Mouse (Mus musculus): ENCODE measurements at regions not wholly inside any gene's neighbourhood (a gene's known extent, or its start where the extent isn't known, plus 50 kb on each side); places are given as distances from the start of the nearest gene placed in this dataset.

DNA sequence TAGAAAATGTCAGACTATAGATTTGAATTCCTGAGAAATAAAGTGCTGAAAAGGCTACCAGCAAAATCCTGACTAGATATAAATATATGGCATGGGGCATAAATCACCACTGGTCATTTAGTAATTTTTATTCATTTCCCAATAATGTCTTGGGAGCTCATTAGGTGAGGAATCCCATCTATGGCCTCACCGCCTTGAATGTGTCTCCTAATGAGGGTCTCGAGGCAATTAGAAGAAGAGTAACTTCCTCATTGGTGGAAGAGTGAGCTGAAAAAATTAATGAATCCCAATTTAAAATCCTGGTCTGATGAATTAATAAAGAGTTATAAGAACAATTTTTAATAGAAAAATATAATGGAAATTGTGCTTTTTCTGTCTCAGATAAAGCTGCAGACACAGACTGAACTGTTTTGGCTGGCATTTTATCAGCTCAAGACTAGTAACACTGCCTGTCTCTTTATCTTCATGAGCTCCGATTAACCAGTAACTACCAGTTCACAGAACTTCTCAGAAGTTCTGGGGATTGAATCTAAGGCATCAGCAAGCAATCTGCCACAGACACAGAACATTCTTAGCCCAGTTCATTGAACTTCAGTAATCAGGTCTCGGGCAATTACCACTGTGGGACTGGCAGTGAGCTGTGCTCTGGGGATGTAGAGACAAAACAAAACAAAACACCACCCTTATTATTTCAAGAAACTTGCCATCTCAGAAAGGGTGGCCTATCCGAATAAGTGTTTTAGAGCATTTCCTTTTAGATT lies 170.7 kb downstream of the Plpp3 start:
- no peak for DNase-seq (ENCODE audit: low spot score in 2 of 2)

DNA sequence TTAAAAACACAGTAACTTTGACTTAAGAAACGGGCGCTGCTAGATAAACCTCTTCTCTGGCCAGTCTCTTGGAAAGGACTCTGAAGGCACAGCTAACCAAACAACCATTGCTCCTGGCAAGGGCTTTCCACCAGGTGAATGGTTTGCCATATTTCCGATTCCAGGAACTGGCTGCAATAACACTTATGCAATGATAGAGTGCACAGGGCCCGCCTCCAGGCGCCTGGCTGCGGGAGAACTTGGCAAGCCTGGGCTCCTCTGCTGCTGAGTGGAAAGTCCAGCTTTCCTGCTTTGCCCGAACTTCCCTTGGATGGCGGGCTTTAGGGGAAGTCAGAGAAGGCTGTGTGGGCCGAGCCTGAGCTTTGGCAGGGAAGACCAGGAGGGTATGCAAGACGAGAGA lies 171.6 kb downstream of the Plpp3 start:
- DNase-seq (ENCODE audit: low spot score in 2 of 2): peak; percentile 92

DNA sequence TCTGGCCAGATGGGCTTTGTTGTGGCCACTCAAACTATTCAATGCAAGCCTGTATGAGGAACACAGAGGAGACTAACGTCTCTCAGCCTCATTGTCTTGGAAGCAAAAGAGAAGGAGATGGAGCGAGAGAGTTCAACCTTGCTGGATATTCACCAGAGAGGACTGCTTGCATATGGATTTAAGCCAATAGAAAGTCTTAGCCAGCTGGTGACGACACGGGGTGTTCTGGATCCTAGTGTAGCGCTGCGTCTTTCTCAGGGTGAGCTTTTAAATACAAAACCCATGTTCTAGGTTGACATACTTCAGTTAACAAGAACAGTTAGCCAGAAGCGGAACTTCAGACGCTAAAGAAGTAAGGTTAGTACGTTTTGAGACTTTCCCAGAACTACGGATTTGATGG lies 174.9 kb downstream of the Plpp3 start:
- no peak for DNase-seq (ENCODE audit: low spot score in 2 of 2)

DNA sequence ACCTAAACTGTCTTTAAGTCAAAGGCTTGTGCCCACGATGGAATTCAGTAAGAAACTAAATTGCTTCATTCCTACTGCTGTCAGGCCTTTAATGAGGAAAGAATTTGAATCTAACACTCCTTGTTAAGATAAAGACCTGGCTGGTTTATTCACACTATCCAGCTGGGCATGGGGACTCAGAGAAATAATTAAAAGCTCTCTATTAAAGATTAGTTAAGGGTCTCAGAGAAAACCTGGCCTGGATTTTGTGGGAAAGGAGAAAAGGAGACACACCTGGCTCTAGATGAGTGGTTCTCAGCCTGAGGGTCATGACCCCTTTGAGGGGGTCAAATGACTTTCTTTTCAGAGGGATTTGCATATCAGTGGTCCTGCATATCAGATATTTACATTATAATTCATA lies 178.7 kb downstream of the Plpp3 start:
- DNase-seq (ENCODE audit: low spot score in 2 of 2): no peak

DNA sequence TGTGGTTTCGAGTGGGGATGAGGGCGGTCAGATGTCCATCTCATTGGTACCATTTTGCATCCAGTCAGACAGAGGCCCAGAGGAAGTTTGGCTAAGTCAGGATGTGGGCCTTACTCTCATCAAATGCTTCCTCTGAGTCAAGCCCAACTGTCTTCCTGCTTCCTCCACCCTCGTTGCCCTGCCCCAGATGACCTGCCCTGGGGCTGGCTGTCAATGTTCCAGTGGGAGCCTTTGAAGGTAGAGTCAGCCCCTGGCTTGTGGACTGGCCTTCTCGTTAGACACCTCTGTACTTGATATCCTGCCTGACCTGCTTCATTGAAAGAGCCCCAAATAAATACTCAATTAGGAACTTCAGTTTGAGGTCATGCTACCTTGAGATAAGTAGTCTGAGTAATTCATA lies 179.4 kb downstream of the Plpp3 start:
- DNase-seq (ENCODE audit: low spot score in 2 of 2): no peak

DNA sequence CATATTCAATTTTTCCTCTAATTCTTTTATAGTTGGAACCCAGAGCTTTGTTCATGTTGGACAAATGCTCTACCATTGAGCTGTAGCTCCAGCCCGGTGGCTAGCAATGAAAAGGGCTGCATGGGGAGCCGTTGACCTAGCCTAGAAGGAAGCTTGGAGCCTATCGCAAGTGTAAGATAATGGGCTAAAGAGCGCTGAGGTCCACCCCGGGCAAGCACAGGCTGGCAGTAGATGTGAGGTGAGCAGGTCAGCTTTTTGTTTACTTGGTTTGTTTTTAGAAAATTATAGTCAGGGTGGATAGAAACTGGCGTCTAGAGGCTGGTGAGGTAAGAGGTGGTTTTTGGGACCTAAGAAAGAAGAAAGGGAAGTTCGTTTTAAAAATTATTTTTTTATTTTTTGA lies 181.0 kb downstream of the Plpp3 start:
- no peak for DNase-seq (ENCODE audit: low spot score in 2 of 2)

DNA sequence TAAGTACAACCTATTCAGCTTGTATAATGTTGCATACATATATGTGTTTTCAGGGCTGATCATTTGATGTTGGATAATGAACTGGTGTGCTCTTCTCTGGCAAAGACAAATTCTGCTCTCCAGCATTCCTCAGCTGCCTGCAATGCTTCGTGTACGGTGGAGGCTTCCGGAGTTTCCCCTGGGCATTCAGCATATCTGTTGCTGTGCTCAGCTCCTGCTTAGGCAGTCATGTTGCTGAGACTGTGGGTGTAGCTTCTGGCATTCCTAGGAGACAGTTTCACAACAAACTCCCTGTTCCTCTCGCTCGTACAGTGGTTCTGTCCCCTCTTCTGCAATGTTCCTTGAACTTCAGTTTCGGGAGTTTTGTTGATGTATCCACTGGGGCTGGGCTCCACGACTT lies 181.7 kb downstream of the Plpp3 start:
- DNase-seq (ENCODE audit: low spot score in 2 of 2): peak; percentile 47

DNA sequence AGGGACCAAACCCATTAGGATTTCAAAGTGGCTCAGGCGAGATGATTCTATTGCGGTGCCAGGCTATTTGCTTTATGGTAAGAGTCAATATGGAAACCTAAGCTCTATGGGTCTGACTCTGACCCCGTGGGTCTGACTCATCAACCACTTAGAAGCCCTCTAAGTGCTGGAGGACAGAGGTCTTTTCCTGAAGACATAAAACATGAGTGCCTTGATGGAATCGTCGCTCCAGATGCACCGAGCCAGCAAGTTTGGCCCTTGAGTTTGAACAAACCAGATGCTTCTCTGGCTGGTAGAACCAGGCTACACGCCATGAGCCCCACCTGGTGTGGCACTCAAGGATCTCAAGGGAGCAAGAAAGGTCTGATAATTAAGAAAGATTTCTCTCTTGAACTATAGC lies 184.1 kb downstream of the Plpp3 start:
- DNase-seq (ENCODE audit: low spot score in 2 of 2): no peak

DNA sequence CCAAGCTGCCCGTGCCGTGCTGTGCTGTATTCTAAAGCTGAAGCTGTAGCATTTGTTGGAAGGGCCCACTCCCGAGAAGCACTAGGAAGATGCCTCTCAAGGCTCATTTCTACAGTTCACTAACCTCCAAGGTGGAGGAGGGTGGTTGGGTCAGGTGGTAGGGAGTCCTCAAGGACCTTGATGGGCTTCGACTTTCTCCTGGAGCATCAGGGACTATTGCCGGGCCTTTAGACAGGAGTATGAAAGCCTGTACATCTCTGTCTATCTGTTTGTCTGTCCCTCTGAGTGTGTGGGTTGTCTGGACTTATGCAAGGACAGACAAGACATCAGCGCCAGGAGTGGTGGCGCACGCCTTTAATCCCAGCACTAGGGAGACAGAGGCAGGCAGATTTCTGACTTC lies 189.7 kb downstream of the Plpp3 start:
- no peak for DNase-seq (ENCODE audit: low spot score in 2 of 2)

DNA sequence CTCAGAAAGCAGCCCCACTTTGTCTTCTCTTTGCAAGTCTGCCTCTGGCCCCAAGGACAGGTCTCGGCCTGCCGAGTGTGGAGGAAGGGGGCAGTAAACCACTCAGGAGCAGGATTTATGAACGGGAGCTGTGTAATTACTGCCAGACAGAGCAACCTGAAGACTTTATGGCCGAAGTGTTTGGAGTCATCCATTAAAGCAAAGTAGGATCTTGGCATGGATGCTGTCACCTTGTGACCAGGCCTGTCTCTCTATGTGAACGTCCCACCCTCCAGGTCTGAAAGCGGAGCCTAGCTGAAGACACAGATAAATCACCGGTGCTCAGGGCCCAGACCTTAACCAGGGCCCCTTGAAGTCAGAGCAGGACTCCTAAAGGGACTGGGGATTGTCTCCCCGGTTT lies 190.8 kb downstream of the Plpp3 start:
- no peak for DNase-seq (ENCODE audit: low spot score in 2 of 2)

DNA sequence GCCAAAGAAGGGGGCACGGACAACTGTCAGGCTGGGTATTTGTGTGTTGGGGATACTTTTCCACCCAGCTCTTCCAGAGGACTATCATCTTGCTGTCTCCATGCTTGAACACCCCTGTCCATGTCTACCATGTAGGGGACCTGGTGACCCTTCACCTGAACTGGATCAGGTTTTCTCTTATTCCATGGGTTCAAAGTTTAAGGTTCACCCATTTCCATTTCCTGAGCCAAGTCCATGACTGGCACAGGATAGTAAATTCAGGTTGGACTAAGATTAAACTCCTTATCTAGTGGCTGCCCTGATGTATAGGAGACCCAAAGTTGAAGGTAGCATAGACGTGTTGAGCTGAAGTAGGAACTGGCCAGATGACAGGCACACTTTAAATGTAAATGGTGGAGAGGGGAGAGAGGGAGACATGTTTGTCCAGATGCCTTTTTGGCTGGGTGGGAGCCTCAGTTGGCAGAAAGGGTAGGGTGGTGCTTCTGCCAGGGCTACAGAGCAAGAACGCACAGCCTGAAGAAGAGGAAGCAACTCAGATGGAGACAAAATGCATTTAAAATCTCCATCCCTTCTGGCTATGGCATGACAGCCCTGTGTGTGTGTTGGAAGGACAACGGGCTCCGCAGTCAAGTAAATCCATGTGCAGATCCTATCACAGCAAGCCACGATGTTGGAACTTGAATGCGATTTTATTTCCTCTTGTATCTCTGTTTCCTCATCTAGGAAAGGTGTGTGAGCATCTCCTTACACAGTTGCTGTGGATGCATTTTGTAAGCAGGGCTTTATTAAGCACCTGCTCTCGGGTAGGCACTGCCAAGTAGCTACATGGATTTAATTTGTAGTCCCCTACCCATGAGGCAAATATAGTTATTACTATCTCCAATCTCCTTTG lies 192.4 kb downstream of the Plpp3 start:
- DNase-seq (ENCODE audit: low spot score in 2 of 2): no peak

DNA sequence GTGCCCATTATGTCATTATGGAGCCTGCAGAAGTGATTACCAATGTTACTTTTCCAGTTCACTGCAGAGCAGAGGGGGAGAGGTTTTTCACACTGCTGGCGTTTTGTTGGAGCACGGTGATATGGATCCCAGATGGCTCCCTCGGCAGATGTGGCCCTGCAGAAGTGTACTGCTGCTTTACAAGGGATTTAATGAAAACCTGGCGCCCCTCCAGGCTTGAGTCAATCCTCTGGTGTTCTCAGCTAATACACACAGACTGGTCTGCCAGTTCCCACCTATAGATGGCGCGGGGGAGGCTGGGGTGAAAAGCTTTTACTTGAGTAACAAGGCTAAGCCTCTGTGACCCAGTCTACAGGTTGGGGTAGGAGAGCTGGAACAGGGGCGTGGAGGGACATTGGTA lies 195.2 kb downstream of the Plpp3 start:
- peak; percentile 51 to 58 for DNase-seq (ENCODE audit: low spot score in 2 of 2)

DNA sequence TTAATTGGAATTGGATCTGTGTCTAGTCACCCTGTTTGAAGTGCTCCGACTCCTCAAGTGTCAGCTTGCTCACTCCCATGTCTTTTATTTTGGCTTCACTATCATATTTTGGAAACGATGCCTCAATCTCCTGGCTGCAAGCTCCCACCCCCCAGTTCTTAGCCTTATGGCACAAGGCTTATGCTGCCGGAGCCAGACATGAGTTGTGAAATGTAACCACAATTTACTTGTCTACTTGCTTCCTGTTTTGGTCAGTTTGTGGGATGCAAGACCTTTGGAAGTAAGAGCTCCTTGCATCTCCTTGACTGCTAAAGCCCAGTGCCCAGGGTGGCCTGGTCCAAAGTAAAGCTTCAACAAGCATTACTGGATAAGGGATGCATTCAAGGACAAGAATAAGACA lies 195.8 kb downstream of the Plpp3 start:
- DNase-seq (ENCODE audit: low spot score in 2 of 2): no peak

DNA sequence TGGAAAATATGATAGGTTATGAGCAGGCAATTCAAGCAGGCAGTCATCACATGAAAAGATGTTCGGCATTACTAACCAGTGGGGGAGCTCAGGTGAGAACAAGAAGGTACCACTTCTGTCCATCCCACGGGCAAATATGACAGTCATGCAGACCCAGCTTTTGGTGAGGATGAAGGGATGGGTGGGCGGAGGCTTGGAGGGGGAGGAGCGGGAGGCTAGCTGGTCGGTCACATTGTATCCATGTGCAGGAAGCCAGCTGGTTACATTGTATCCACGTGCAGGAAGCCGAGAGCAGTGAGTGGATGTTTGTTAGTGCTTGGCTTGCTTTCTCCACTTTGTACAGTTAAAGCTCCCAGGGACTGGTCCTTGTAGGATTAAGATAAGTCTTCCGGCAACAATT lies 196.9 kb downstream of the Plpp3 start:
- no peak for DNase-seq (ENCODE audit: low spot score in 2 of 2)

DNA sequence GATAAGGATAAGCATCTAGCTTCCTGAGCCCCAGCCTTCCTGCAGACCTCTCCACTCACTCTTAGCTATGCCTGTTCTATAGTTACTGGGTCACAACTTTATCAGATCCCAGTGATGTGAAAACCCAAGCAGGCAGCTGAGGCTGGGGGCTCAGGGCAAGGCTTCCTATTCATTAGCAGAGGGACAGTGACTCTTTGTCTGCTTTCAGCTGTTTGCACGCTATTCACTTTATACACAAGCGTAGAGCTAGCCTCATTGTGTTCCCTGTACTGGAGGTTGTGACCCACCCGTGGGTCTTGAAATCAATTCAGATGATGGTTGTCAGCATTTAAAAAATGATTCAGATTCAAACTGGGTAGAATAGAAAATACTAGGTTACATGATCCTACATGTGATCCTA lies 199.5 kb downstream of the Plpp3 start:
- DNase-seq (ENCODE audit: low spot score in 2 of 2): no peak

DNA sequence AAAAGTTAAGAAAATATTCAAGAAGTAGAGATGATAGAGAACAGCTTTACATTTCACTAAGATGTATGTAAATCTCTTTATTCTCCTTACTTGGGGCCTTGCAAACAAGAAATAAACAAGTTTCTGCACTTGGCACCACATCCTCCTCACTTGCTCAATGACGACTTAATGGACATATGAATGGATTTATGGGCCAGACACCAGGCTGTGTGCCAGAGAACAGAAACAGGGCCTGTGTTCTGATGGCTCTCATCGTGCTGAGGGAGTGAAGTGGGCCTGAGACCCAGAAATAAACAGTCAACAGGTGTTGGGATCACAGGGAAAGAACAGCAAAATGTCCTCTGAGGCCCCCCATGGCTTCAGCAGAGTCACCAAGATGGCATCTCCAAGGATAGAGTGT lies 201.6 kb downstream of the Plpp3 start:
- DNase-seq (ENCODE audit: low spot score in 2 of 2): no peak

DNA sequence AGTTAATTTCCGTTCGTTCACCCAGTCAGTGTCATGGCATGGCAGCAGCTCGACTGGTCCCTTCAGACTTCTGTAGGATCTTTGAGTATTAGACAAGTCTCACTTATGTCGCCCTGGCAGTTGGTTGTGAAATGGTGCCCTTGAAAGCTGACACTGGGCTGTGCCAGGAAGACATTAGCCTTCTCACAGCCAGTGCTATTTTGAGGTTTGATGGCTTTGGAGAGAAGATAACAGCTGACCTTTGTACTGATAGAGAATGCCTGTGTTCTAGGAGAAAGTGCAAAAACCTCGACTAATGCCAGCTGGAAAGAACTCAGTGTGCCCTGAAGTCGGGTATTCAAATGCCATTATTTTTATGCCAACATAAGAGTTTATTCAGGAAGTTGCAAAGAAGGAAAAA lies 207.3 kb downstream of the Plpp3 start:
- peak; percentile 68 for DNase-seq (ENCODE audit: low spot score in 2 of 2)

DNA sequence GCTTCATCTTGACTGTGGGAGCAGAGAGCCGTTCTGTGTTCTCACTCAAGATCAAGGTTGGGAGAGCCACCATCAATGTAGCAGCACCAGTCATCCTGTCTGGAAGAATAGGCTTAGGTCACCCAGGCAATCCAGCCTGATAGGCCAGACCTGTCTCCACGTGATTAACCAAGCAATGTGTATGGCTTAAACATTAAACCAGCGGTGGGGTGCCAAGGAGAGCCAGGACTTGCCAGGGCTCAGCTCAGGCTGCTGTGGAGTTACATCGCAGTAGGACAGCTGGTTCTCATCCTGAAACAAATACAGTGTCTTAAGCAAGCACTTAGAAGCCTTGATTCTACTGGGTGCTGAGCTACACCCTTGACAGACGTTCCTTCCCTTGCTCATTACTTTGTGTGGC lies 207.9 kb downstream of the Plpp3 start:
- peak in 1 of 2 experiments; percentile 33 for DNase-seq (ENCODE audit: low spot score in 2 of 2)

DNA sequence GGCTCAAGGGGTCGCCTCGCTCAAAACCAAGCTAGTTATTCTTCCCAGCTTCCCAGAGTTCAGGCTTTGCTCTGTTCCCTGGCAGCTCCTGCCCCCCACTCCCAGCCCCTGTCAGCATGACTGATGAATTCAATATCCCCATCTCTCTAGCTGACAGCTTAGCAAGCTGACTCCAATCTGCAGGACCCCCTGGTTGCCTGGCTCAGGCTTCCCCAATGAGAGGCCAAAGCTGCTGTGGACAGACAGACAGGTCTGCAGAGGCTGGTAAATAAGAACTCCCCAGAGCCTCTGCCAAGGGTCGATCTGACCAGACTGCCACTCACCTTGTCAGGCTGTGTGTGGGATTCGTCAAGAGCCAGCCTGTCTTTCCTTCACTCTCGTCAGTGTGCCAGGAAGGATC lies 219.4 kb downstream of the Plpp3 start:
- no peak for DNase-seq (ENCODE audit: low spot score in 2 of 2)

DNA sequence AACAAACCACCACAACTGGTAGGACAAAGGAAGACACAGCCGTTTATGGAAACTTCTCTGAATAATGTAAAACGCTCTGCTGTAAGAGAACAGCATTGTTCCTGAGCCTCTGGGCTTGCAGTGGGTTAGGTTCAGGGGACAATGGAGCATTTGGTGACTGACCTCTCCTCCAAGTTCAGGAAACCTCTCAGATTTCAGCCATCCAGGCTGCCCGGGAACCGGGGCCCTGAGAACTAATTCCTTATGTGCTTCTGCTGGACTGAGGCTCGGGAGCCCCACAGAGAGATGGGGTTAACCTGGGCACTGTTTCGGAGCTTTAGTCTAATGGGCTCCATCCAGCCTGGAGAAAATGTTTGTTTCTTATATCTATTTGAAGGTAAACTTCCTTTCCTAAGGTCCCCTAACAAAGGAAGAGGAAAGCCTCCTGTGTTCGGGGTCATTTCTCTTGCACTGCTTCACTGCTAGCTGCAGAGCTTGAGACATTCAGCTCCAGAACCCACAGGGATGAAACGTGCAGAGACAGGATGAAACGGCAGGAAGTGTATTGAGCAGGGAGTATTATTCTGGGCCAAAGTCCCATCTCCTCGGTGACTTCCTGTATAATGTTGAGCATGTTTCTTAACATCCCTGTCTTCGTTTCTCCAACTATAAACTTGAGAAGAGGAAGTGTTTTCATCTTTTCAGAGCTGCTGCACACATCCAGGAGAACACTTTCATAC lies 220.5 kb downstream of the Plpp3 start:
- DNase-seq (ENCODE audit: low spot score in 2 of 2): peak in 1 of 2 experiments; percentile 19

DNA sequence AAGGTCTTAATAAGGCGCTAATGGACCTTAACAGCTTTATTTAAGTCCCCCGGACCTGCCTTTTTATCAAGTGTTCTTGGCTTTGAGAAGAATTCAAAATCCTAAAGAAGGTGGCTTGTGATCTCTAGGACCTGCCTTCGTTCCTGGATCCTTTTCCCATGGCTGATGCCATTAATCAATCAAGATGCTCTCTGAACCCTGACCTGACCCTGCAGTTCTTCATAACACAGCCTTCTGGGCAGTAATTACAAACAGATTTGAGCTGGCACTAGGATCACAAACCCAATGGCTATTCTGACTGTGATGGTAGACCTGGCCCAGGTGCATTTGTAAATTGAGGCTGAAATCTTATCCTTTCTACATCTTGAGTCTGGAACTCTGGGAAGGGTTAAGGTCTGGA lies 227.7 kb downstream of the Plpp3 start:
- no peak for DNase-seq (ENCODE audit: low spot score in 2 of 2)

DNA sequence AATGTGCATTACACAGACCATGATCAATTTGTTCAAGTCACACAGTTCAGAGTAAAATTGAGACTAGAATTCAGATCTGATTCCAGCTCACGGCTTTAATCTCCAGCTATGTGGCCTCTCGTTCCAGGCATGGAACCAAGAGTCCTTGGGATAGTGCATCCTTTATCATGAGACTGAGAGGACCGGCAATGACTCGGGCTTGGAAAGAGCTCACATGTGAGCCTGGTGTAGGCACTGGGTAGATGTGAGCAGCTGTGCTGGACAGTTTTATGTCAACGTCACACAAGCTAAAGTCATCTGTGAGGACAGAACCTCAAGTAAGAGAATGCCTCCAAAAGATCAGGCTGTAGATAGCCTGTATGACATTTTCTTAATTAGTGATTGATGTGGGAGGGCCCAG lies 228.3 kb downstream of the Plpp3 start:
- no peak for DNase-seq (ENCODE audit: low spot score in 2 of 2)

DNA sequence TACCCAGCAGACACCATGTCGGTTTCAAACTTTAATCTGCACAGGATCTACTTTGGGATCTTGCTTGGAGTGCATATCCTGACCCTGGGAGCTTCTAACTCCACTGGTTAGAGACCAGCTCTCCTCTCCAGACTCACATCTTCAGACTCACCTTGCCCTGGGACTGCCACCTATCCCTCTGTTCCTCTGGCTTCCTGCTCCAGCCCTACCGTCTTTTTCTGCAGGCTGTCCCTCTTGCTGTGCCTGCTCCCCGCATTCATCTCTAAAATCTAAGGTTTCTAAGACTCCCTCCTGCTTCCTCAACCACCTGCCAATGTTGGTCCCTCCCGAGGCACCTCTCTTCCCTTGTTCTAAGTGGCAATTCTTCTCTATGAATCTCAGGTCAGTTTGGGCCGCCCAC lies 233.2 kb downstream of the Plpp3 start:
- peak in 1 of 2 experiments; percentile 23 for DNase-seq (ENCODE audit: low spot score in 2 of 2)

Data from heart, adult 9 months (tissue).